Mouse (Mus musculus): ENCODE data around the gene Slc26a10. TPM values are rescaled to one million over a fixed set of nuclear protein-coding genes. Genes with fewer than 3 reads are reported as not detected.

Gene Slc26a10
- polyA plus RNA-seq (2014; fragmentation: Illumina TruSeq; extraction: RNeasy Lipid Tissue Mini Kit (QIAGEN cat#74804); ENCODE audit: low read depth, low replicate concordance), result 1.7 TPM

GRCm38 (mm10) chr10:127179871-127180694 is at the start of gene Slc26a10:
Gene Slc26a10, minus strand, starts transcription at chr10:127180645.

GRCm38 (mm10) chr10:127211414-127211854 is 31.0 kb upstream of the Slc26a10 start, which contains the start of gene Pip4k2c:
Gene Pip4k2c, minus strand, starts transcription at chr10:127211585.

GRCm38 (mm10) chr10:127195328-127196129 is 15.1 kb upstream of the Slc26a10 start, which contains the start of gene Dtx3:
Gene Dtx3, minus strand, starts transcription at chr10:127195728.

GRCm38 (mm10) chr10:127189651-127190381 is 9.4 kb upstream of the Slc26a10 start, which contains the start of gene Arhgef25:
Gene Arhgef25, minus strand, starts transcription at chr10:127190083.

GRCm38 (mm10) chr10:127164631-127165353 is 15.7 kb downstream of the Slc26a10 start, which contains the start of gene B4galnt1:
Gene B4galnt1, plus strand, starts transcription at chr10:127165225.

Other genes with a start within 250 kb of the Slc26a10 start
- gene Ctdsp2, start 201.9 kb downstream of the Slc26a10 start, polyA plus RNA-seq (2014; fragmentation: Illumina TruSeq; extraction: RNeasy Lipid Tissue Mini Kit (QIAGEN cat#74804); ENCODE audit: low read depth, low replicate concordance), result 9.4 TPM
- not detected for gene Avil, start 179.9 kb downstream of the Slc26a10 start, polyA plus RNA-seq (2014; fragmentation: Illumina TruSeq; extraction: RNeasy Lipid Tissue Mini Kit (QIAGEN cat#74804); ENCODE audit: low read depth, low replicate concordance)
- 10.8 TPM for gene Tsfm, start 149.8 kb downstream of the Slc26a10 start, polyA plus RNA-seq (2014; fragmentation: Illumina TruSeq; extraction: RNeasy Lipid Tissue Mini Kit (QIAGEN cat#74804); ENCODE audit: low read depth, low replicate concordance)
- gene Mettl1, start 139.2 kb downstream of the Slc26a10 start, polyA plus RNA-seq (2014; fragmentation: Illumina TruSeq; extraction: RNeasy Lipid Tissue Mini Kit (QIAGEN cat#74804); ENCODE audit: low read depth, low replicate concordance), result 3.3 TPM
- not detected for gene Eef1akmt3, start 139.1 kb downstream of the Slc26a10 start, polyA plus RNA-seq (2014; fragmentation: Illumina TruSeq; extraction: RNeasy Lipid Tissue Mini Kit (QIAGEN cat#74804); ENCODE audit: low read depth, low replicate concordance)
- gene Cyp27b1, start 132.4 kb downstream of the Slc26a10 start, polyA plus RNA-seq (2014; fragmentation: Illumina TruSeq; extraction: RNeasy Lipid Tissue Mini Kit (QIAGEN cat#74804); ENCODE audit: low read depth, low replicate concordance), result not detected
- not detected for gene March9, start 120.5 kb downstream of the Slc26a10 start, polyA plus RNA-seq (2014; fragmentation: Illumina TruSeq; extraction: RNeasy Lipid Tissue Mini Kit (QIAGEN cat#74804); ENCODE audit: low read depth, low replicate concordance)
- 18.1 TPM for gene Cdk4, start 117.1 kb downstream of the Slc26a10 start, polyA plus RNA-seq (2014; fragmentation: Illumina TruSeq; extraction: RNeasy Lipid Tissue Mini Kit (QIAGEN cat#74804); ENCODE audit: low read depth, low replicate concordance)
- 166 TPM for gene Tspan31, start 110.4 kb downstream of the Slc26a10 start, polyA plus RNA-seq (2014; fragmentation: Illumina TruSeq; extraction: RNeasy Lipid Tissue Mini Kit (QIAGEN cat#74804); ENCODE audit: low read depth, low replicate concordance)
- not detected for gene Agap2, start 105.4 kb downstream of the Slc26a10 start, polyA plus RNA-seq (2014; fragmentation: Illumina TruSeq; extraction: RNeasy Lipid Tissue Mini Kit (QIAGEN cat#74804); ENCODE audit: low read depth, low replicate concordance)
- 25.1 TPM for gene Os9, start 59.5 kb downstream of the Slc26a10 start, polyA plus RNA-seq (2014; fragmentation: Illumina TruSeq; extraction: RNeasy Lipid Tissue Mini Kit (QIAGEN cat#74804); ENCODE audit: low read depth, low replicate concordance)
- 5.3 TPM for gene B4galnt1, start 15.4 kb downstream of the Slc26a10 start, polyA plus RNA-seq (2014; fragmentation: Illumina TruSeq; extraction: RNeasy Lipid Tissue Mini Kit (QIAGEN cat#74804); ENCODE audit: low read depth, low replicate concordance)
- gene Arhgef25, start 9.4 kb upstream of the Slc26a10 start, polyA plus RNA-seq (2014; fragmentation: Illumina TruSeq; extraction: RNeasy Lipid Tissue Mini Kit (QIAGEN cat#74804); ENCODE audit: low read depth, low replicate concordance), result 1.2 TPM
- 0.64 TPM for gene Dtx3, start 15.1 kb upstream of the Slc26a10 start, polyA plus RNA-seq (2014; fragmentation: Illumina TruSeq; extraction: RNeasy Lipid Tissue Mini Kit (QIAGEN cat#74804); ENCODE audit: low read depth, low replicate concordance)
- 5.8 TPM for gene Pip4k2c, start 30.9 kb upstream of the Slc26a10 start, polyA plus RNA-seq (2014; fragmentation: Illumina TruSeq; extraction: RNeasy Lipid Tissue Mini Kit (QIAGEN cat#74804); ENCODE audit: low read depth, low replicate concordance)
- 0.13 TPM for gene Kif5a, start 82.7 kb upstream of the Slc26a10 start, polyA plus RNA-seq (2014; fragmentation: Illumina TruSeq; extraction: RNeasy Lipid Tissue Mini Kit (QIAGEN cat#74804); ENCODE audit: low read depth, low replicate concordance)
- 20.1 TPM for gene Dctn2, start 85.7 kb upstream of the Slc26a10 start, polyA plus RNA-seq (2014; fragmentation: Illumina TruSeq; extraction: RNeasy Lipid Tissue Mini Kit (QIAGEN cat#74804); ENCODE audit: low read depth, low replicate concordance)
- 1.9 TPM for gene Mbd6, start 108.4 kb upstream of the Slc26a10 start, polyA plus RNA-seq (2014; fragmentation: Illumina TruSeq; extraction: RNeasy Lipid Tissue Mini Kit (QIAGEN cat#74804); ENCODE audit: low read depth, low replicate concordance)
- gene Mars, start 131.1 kb upstream of the Slc26a10 start, polyA plus RNA-seq (2014; fragmentation: Illumina TruSeq; extraction: RNeasy Lipid Tissue Mini Kit (QIAGEN cat#74804); ENCODE audit: low read depth, low replicate concordance), result 13.9 TPM
- 0.29 TPM for gene Arhgap9, start 141.3 kb upstream of the Slc26a10 start, polyA plus RNA-seq (2014; fragmentation: Illumina TruSeq; extraction: RNeasy Lipid Tissue Mini Kit (QIAGEN cat#74804); ENCODE audit: low read depth, low replicate concordance)
- not detected for gene Gli1, start 161.3 kb upstream of the Slc26a10 start, polyA plus RNA-seq (2014; fragmentation: Illumina TruSeq; extraction: RNeasy Lipid Tissue Mini Kit (QIAGEN cat#74804); ENCODE audit: low read depth, low replicate concordance)
- gene Inhbe, start 173.8 kb upstream of the Slc26a10 start, polyA plus RNA-seq (2014; fragmentation: Illumina TruSeq; extraction: RNeasy Lipid Tissue Mini Kit (QIAGEN cat#74804); ENCODE audit: low read depth, low replicate concordance), result 8.0 TPM
- 29.8 TPM for gene Inhbc, start 189.8 kb upstream of the Slc26a10 start, polyA plus RNA-seq (2014; fragmentation: Illumina TruSeq; extraction: RNeasy Lipid Tissue Mini Kit (QIAGEN cat#74804); ENCODE audit: low read depth, low replicate concordance)
- 121 TPM for gene R3hdm2, start 199.7 kb upstream of the Slc26a10 start, polyA plus RNA-seq (2014; fragmentation: Illumina TruSeq; extraction: RNeasy Lipid Tissue Mini Kit (QIAGEN cat#74804); ENCODE audit: low read depth, low replicate concordance)

All from liver, adult 10 weeks (tissue).